Mouse (Mus musculus): ENCODE measurements at regions not wholly inside any gene's neighbourhood (a gene's known extent, or its start where the extent isn't known, plus 50 kb on each side); places are given as distances from the start of the nearest gene placed in this dataset.

DNA sequence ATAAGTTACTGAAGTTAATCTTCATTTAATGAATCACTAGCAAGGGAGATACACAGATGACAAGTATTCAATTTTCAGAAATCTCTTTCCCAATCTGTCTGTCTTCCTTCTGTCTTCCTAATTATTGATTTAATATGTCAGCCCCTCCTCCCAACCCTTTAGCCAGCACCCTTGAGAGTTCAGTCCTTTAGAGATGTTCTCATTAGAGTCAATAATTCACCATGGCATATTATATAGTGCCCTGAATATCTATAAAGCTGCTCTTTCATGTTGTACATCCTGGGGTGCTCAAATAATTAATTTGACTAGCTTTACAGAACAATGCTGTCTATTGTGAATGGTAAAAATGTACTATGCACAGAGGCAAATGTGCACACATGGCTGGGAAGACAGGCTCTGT lies 205.9 kb downstream of the Mterf1b start:
- no peak for DNase-seq
- Histone ChIP-seq H3K9ac (no peak overlapping the region), H3K9me3 (ENCODE audit: low read length) (no peaks in the 10 kb centered on the region), H3K4me1 (ENCODE audit: insufficient read depth) (no peaks in the 10 kb centered on the region), H3K27ac (ENCODE audit: low read depth, low read length) (no peak overlapping the region), H3K4me3 (ENCODE audit: low read depth, low read length) (no peak overlapping the region), H3K27me3 (ENCODE audit: insufficient read depth, low read length) (no peaks in the 10 kb centered on the region), H3K4me2 (ENCODE audit: low read depth) (no peak overlapping the region), H3K36me3 (ENCODE audit: insufficient read depth) (no peaks in the 10 kb centered on the region)
- ATAC-seq: no peak
- TF ChIP-seq CTCF (IDR thresholded peaks at IDR 0.05; ENCODE audit: low read depth): no peak

DNA sequence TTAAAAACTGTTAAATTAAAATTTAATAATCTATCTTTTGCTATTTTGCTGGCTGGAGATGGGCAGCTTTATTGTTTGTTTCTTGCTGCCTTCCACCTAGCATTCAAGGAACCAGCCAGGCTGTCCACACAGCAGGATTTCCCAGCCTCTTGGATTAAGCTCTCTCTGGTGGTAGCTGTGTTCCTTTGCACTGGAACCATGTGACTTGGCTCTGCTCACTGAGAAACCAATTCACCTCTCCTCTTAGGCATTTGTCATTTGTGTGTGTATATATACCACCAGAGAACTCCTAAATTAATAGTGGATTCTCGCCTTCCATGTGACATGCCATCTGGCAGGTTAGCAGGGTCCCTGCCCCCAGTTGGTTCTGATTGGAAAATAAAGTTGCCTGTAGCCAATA lies 225.6 kb downstream of the Mterf1b start:
- 74% methylated on average over 1 of the region's 1 CpGs for WGBS
- no peak for DNase-seq
- H3K4me2 ChIP-seq (ENCODE audit: low read depth): no peak overlapping the region

More for the DNA sequence above, 225.6 kb downstream of the Mterf1b start:
- no peak for TF ChIP-seq CTCF (IDR thresholded peaks at IDR 0.05; ENCODE audit: low read depth)
- Histone ChIP-seq H3K27ac (ENCODE audit: low read depth, low read length) (no peak overlapping the region), H3K4me3 (ENCODE audit: low read depth, low read length) (no peak overlapping the region), H3K36me3 (ENCODE audit: insufficient read depth) (no peaks in the 10 kb centered on the region), H3K27me3 (ENCODE audit: insufficient read depth, low read length) (no peaks in the 10 kb centered on the region), H3K9ac (no peak overlapping the region), H3K4me1 (ENCODE audit: insufficient read depth) (no peaks in the 10 kb centered on the region), H3K9me3 (ENCODE audit: low read length) (no peaks in the 10 kb centered on the region)
- ATAC-seq: no peak

All from forebrain, postnatal 0 days (tissue).